ENCODE assay signal across 24 mouse cellular contexts in the genomic region with DNA sequence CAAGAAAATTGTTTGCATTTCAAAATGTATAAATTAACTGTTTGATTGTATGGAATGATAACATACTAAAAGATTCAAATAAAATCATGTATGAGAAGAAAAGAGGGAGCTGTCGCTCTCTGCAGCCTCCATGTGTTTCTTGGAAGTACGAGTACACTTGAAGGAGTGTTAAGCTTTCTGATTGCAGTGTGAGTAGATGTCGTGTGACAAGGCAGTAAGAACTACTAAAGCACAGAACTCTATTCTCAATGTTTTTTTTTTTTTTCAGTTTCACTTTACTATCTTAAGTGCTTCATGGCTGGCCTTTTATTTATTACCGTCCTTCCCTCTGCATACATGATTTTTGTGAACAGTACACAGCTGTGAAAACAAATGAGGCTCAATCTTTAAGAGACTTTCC. TPM values are rescaled to one million over a fixed set of nuclear protein-coding genes. Genes with fewer than 3 reads are reported as not detected.
DNase-seq lines count a peak whose midpoint lies in the region; ATAC-seq and TF ChIP-seq lines count a peak whose summit lies in the region.
"Had no signal": no experiment of that assay in that cellular context is flagged by ENCODE, and none has a peak within 500 bp of the region (broad histone marks: within the 10 kb centered on the region; RNA-seq: fewer than 3 reads in every experiment).

No protein-coding gene starts in this region.

- WGBS in liver, postnatal 0 days (ENCODE audit: insufficient replicate concordance), result 80% methylated on average over 4 of the region's 4 CpGs
- WGBS in liver, embryonic 12.5 days (ENCODE audit: insufficient replicate concordance), result 73% methylated on average over 4 of the region's 4 CpGs
- 38% methylated on average over 4 of the region's 4 CpGs for WGBS in lung, embryonic 16.5 days
- WGBS in stomach, postnatal 0 days, result 57% methylated on average over 4 of the region's 4 CpGs

- no peak for DNase-seq in liver, postnatal 0 days
- DNase-seq in lung, postnatal 10 days, result no peak
- DNase-seq in lung, postnatal 25 days (ENCODE audit: low spot score), result peak; percentile 23
- DNase-seq in lung, postnatal 14 days, result no peak
- DNase-seq in stomach, postnatal 0 days (ENCODE audit: low spot score), result no peak
- no peak for DNase-seq in kidney, postnatal 36 days
- DNase-seq: adrenal gland, adult 2 months; adrenal gland, postnatal 10 days; adrenal gland, postnatal 25 days; cerebellum, adult 11 months; cerebellum, adult 18-20 months; cerebellum, adult 8-10 months; cerebellum, adult 9-11 months; cerebellum, postnatal 14 days; cerebellum, postnatal 36 days; embryo, embryonic 11 days had no signal

- H3K4me1 ChIP-seq in liver, postnatal 0 days (ENCODE audit: insufficient read depth), result peaks cover 3% of the 10 kb centered on the region; the same call in 1 of the 2 replicates
- peaks cover 6% of the 10 kb centered on the region for H3K4me1 ChIP-seq in liver, embryonic 12.5 days
- no peaks in the 10 kb centered on the region for H3K4me1 ChIP-seq in lung, embryonic 16.5 days (replicated peaks; ENCODE audit: control insufficient read depth, insufficient read depth, low read length)
- H3K4me1 ChIP-seq in stomach, postnatal 0 days (replicated peaks; ENCODE audit: control insufficient read depth, insufficient read depth), result no peaks in the 10 kb centered on the region
- H3K4me1 ChIP-seq: forebrain, embryonic 10.5 days; forebrain, embryonic 12.5 days had no signal

- TF ChIP-seq EP300 in liver, postnatal 0 days (IDR thresholded peaks at IDR 0.05; ENCODE audit: low read depth), result no peak
- TF ChIP-seq EP300 in stomach, postnatal 0 days (optimal IDR thresholded peaks at IDR 0.05), result no peak

- no peaks in the 10 kb centered on the region for H3K27me3 ChIP-seq in liver, postnatal 0 days (ENCODE audit: insufficient read depth, low read length)
- H3K27me3 ChIP-seq in liver, embryonic 12.5 days (replicated peaks), result no peaks in the 10 kb centered on the region
- H3K27me3 ChIP-seq in lung, embryonic 16.5 days (ENCODE audit: control insufficient read depth, insufficient read depth, low read depth, low read length), result no peaks in the 10 kb centered on the region
- no peaks in the 10 kb centered on the region for H3K27me3 ChIP-seq in stomach, postnatal 0 days (ENCODE audit: control insufficient read depth, insufficient read depth, low read length)
- H3K27me3 ChIP-seq: embryonic facial prominence, embryonic 13.5 days; embryonic facial prominence, embryonic 15.5 days; forebrain, embryonic 12.5 days had no signal

- TF ChIP-seq CTCF in liver, postnatal 0 days (IDR thresholded peaks at IDR 0.05; ENCODE audit: low read depth), result no peak
- no peak for TF ChIP-seq CTCF in stomach, postnatal 0 days (IDR thresholded peaks at IDR 0.05; ENCODE audit: low read depth)

- peak overlapping the region; percentile 88 for H3K27ac ChIP-seq in liver, postnatal 0 days (ENCODE audit: low read depth)
- no peak overlapping the region for H3K27ac ChIP-seq in liver, embryonic 12.5 days
- H3K27ac ChIP-seq in lung, embryonic 16.5 days (ENCODE audit: low read length), result 0 out of 2 replicates have a peak overlapping the region, but pooled peaks have one; percentile 18
- no peak overlapping the region for H3K27ac ChIP-seq in stomach, postnatal 0 days (replicated peaks)
- H3K27ac ChIP-seq: forebrain, embryonic 10.5 days; forebrain, embryonic 12.5 days had no signal

- ATAC-seq in liver, postnatal 0 days, result peak; percentile 9; the same call in 1 of the 2 replicates
- ATAC-seq in liver, embryonic 12.5 days, result no peak
- ATAC-seq in lung, embryonic 16.5 days (ENCODE audit: low read depth), result no peak
- ATAC-seq in stomach, postnatal 0 days (ENCODE audit: low FRiP score, low TSS enrichment), result peak; percentile 51; the same call in 1 of the 2 replicates
- ATAC-seq: forebrain, embryonic 14.5 days had no signal

- H3K36me3 ChIP-seq in liver, postnatal 0 days (replicated peaks; ENCODE audit: insufficient read depth, low read length), result no peaks in the 10 kb centered on the region; the same call in 1 of the 2 replicates
- H3K36me3 ChIP-seq in liver, embryonic 12.5 days, result no peaks in the 10 kb centered on the region
- no peaks in the 10 kb centered on the region for H3K36me3 ChIP-seq in lung, embryonic 16.5 days (ENCODE audit: control insufficient read depth, insufficient read depth, low read length)
- no peaks in the 10 kb centered on the region for H3K36me3 ChIP-seq in stomach, postnatal 0 days (ENCODE audit: control insufficient read depth, insufficient read depth, low read length)
- H3K36me3 ChIP-seq: forebrain, embryonic 12.5 days had no signal

- no peak overlapping the region for H3K9ac ChIP-seq in liver, postnatal 0 days (replicated peaks)
- no peak overlapping the region for H3K9ac ChIP-seq in liver, embryonic 12.5 days
- no peak overlapping the region for H3K9ac ChIP-seq in lung, embryonic 16.5 days (ENCODE audit: low read length)
- no peak overlapping the region for H3K9ac ChIP-seq in stomach, postnatal 0 days (ENCODE audit: low read length)
- H3K9ac ChIP-seq: embryonic facial prominence, embryonic 13.5 days; embryonic facial prominence, embryonic 15.5 days; forebrain, embryonic 12.5 days had no signal

- H3K9me3 ChIP-seq in liver, postnatal 0 days (ENCODE audit: low read length), result no peaks in the 10 kb centered on the region
- no peaks in the 10 kb centered on the region for H3K9me3 ChIP-seq in liver, embryonic 12.5 days (replicated peaks)
- no peaks in the 10 kb centered on the region for H3K9me3 ChIP-seq in lung, embryonic 16.5 days (ENCODE audit: control insufficient read depth, low read length)
- no peaks in the 10 kb centered on the region for H3K9me3 ChIP-seq in stomach, postnatal 0 days (ENCODE audit: control insufficient read depth, low read length)
- H3K9me3 ChIP-seq: embryonic facial prominence, embryonic 13.5 days; embryonic facial prominence, embryonic 15.5 days; forebrain, embryonic 10.5 days; forebrain, embryonic 12.5 days had no signal

- no peak overlapping the region for H3K4me2 ChIP-seq in liver, postnatal 0 days (ENCODE audit: low read depth, low read length)
- no peak overlapping the region for H3K4me2 ChIP-seq in liver, embryonic 12.5 days
- H3K4me2 ChIP-seq in lung, embryonic 16.5 days (ENCODE audit: low read depth, low read length), result no peak overlapping the region
- no peak overlapping the region for H3K4me2 ChIP-seq in stomach, postnatal 0 days (replicated peaks; ENCODE audit: low read depth)
- H3K4me2 ChIP-seq: embryonic facial prominence, embryonic 13.5 days; embryonic facial prominence, embryonic 15.5 days; forebrain, embryonic 12.5 days had no signal

- no peak overlapping the region for H3K4me3 ChIP-seq in liver, postnatal 0 days (ENCODE audit: low read depth, low read length)
- H3K4me3 ChIP-seq in liver, embryonic 12.5 days, result no peak overlapping the region
- H3K4me3 ChIP-seq in lung, embryonic 16.5 days (ENCODE audit: low read length), result no peak overlapping the region
- no peak overlapping the region for H3K4me3 ChIP-seq in stomach, postnatal 0 days (ENCODE audit: low read depth, low read length)
- H3K4me3 ChIP-seq: embryonic facial prominence, embryonic 13.5 days; embryonic facial prominence, embryonic 15.5 days; erythroblast, embryonic 14.5 days; forebrain, embryonic 10.5 days; forebrain, embryonic 12.5 days had no signal

RNA-seq across cellular contexts. Expression of a gene that starts 40.1 kb away (rescaled TPM):
- 7.8 and 7.9 TPM in 2 replicates for polyA plus RNA-seq in liver, postnatal 0 days (2015; fragmentation: Nextera tagmentation; extraction: Ambion mirVana)
- polyA plus RNA-seq in liver, embryonic 12.5 days (2016; fragmentation: Nextera tagmentation; extraction: Ambion mirVana), result 4.9 and 5.8 TPM in 2 replicates
- 12.3 and 13.5 TPM in 2 replicates for polyA plus RNA-seq in lung, embryonic 16.5 days (2015; fragmentation: Nextera tagmentation; extraction: Ambion mirVana)
- polyA plus RNA-seq in stomach, postnatal 0 days (2015; fragmentation: Nextera tagmentation; extraction: Ambion mirVana), result 7.4 and 7.6 TPM in 2 replicates

Comparison
In these comparisons a context has a peak if more than half of its experiments do, and no peak if none do; other contexts are left out.
1. ATAC-seq: peak in liver, postnatal 0 days (single experiment) and stomach, postnatal 0 days (single experiment); none in liver, embryonic 12.5 days (single experiment) and lung, embryonic 16.5 days (single experiment).
2. H3K27ac ChIP-seq: peak in liver, postnatal 0 days (single experiment) and lung, embryonic 16.5 days (single experiment); none in liver, embryonic 12.5 days (single experiment) and stomach, postnatal 0 days (single experiment).